Mouse (Mus musculus) induced T-regulatory cell, adult 2 months (primary cell): Measurements from ENCODE around the gene Gpcpd1.

Experiments
- DNase-seq: peaks from one replicate; pipeline ENCODE4 v3.0.0-alpha.2; 2012; ENCODE audit warnings: low read depth

The Gpcpd1 gene

DNA sequence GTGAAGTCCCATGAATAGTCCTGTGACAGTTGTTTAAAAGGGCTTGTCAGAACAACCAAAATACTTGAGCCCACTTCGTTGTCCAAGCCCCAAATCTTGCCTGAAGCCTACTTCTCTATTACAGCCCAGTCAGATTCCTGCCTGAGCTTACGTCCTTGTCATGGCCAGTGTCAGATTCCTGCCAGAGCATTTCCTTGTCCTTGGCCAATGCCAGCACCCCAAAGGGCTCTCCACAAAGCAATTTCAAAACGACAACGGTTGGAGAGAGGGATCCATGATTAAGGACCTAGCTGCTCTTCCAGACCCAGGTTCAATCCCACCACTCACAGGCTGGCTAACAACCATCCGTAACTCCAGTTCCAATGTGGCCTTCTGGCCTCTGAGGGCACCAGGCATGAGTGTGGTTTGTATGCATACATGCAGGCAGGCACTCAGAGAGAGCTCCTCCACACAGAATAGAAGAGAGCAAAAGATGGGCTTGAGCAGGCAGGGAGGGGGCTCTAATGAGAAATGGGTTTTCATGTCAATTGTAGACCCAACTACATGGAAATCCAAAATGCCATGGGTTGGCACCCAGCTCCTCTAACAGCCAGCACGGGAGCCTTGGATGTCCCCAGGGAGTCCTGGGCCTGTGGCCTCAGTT is 70.2 kb downstream of the Gpcpd1 start:
- DNase-seq: no peak

DNA sequence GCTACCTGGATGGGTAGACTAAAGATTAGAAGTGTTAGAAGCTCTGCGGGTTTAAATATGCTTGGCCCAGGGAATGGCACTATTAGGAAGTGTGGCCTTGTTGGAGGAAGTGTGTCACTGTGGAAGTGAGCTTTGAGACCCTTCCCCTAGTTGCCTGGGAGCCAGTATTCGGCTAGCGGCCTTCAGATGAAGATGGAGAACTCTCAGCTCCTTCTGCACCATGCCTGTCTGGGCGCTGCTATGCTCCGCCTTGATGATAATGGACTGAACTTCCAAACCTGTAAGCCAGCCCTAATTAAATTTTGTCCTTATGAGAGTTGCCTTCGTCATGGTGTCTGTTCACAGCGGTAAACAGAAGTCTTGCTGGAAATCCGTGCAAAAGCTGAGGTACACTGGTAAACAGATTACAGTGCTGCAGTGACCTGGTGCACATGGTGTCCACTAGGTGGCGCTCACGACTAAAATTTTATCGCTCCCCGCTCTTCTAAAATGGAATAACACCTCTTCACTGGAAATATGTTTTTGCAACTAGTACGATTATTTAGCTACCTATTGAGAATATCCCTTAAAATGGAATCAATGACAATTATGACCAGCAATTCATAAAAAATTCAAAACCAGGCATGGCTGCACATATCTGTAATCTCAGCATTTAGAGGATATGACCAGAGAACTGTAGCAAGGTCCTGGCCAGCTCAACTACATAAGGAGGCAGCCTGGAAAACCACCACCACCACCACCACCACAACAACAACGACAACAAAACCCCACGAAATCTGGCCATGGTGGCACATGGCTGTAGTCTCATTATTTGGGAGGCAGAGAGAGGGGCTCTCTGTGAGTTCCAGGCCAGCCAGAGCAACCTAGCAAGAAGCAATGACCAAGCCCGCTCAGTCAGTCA is 71.1 kb downstream of the Gpcpd1 start:
- peak; percentile 93 for DNase-seq

DNA sequence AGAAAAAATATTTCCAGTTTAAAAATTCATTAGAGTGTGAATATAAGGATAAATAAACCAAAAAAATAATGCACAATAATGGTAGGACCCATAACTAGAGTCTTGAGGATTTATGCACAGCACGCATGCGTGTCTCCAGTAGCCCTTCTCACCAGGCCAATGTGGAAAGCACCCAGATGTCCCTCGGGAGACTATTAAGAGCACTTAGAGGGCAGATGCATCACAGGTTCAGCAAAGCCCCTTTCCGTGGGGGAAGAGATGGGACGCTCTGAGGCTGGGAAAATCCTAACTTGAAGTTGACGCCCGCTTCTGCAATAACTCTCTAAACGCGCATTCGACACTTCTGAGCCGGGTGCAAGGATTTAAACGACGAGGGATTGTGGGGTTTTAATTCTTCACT is 71.9 kb downstream of the Gpcpd1 start:
- DNase-seq: no peak

DNA sequence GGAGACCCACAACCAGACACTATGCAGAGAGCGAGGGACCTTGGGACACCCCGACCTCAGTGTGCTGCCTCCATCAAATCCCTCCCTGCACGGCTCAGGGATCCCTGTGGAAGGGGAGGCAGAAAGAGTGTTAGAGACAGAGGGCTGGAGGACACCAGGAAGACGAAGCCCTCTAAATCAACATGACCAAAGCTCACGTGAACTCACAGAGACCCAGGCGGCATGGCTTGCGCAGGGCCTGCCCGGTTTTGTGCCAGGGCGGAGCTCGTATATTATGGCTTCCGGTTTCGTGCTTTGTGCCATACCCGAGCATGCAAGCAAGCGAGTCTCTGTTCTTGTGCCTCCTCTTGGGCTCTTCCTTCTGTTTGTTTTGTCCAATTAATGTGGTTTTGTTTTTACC is 72.5 kb downstream of the Gpcpd1 start:
- peak; percentile 43 for DNase-seq

DNA sequence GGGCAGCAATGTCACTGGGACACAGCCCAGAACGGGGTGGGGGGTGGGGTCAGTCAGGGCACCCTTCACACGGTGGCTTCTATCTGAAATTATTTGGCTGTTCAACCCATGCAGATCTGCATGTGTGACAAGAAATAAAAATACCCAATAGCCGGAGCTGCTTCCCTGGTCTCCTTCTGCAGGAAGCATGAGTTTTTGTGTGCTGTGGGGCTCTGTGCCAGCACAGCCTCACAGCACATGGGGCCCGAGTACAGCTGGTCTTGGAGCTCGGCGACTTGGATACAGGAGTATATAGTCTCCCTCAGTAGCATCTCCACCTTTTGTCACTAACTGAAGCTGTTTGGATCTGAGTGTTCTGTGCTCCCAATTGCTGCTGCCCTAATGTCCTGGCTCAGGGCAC is 73.2 kb downstream of the Gpcpd1 start:
- no peak for DNase-seq

DNA sequence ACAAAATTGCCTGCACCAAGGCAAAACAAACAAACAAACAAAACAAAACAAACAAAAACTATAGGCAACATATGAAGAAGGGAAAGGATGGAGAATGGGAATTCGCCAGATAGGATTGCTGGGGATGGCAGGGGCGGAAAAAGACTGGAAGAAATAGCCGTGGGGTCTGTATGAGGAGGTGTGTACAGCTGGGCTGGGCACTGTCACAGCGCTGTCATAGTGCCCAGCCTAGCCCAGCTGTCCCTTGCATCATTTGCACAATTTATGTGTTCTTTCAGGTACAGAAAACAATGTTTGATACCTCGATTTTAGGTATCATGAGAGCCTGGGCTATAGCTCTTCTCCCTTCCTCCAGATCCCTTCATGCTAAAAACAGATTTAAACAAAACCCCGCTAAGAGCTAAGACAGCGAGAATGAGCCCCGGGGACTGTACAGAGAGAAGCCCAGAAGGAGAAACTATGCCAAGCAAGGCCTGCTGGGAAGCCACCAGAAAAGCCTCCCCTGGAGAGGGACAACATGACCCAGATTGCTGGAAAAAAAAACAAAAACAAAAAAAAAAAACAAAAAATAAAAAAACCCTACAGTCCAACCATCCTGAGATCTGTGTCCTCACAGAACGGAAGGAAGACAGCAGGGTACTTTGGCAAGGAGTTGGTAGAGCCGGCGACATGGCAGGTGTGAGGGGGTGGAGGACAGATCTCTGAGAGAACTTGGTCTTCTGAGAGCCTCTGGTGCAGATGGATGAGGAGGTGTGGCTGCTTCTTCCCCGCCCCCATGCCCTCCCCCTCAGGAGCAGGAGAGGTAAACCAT is 74.0 kb downstream of the Gpcpd1 start:
- peak; percentile 66 for DNase-seq

DNA sequence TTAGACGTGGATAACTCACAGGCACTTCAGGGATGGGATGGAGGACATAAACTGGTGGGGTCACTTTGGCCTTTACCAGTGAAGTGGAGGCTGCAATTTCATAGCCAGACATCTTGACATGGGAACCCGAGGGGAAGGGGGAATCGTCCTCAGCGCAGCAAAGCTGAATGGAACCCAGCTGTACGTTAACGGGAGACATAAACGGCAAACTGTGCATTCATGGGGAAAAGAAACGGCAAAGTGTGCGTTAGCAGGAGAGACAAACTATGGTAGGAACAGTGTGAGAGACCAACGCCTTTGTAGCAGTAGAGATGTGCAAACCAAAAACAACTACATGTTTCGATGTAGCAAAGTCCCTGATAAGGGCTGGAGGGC is 74.6 kb downstream of the Gpcpd1 start:
- DNase-seq: peak; percentile 61

DNA sequence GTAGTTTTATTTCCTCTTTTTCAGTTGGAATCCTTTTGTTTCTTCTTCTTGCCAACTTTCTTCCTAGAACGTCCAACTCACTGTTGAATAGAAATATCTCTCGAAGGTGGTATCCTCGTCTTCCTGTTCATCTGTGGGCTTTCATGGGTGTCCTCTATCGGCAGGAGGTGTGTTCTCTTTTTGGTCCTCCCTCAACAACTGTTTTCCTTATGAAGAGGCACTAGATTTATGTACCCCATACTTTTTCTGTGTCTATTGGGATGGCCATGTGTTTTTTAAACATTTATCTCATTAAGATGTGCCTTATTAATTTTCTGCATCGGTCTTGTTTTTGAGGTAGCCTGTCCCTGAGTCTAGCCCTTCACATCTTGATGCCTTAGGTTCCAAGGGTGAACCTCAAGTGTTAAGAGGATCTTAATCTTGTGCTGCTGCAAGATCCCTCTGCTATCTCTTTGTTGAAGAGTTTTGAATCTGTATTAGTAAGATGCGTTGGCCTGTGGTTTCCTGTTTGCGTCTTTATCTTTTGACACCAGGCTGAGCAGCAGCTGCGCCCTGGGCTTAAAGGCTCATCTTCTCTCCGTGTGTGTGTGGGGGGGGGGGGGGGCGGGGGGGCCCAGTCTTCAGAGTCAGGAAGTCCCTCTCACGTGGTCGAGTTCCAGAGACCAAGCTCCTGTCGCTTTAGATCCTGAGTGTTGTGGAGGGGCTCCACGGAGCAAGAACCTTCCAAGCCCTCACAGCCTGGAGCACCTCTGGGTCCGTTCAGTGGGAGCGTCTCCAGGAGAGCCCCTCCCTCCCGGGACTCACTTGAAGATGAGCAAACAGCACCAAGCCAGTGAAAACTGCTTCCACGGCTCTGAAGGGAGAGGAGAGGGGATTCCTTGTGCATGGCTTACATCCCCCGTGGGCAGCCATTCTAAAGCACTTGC is 75.2 kb downstream of the Gpcpd1 start:
- peak; percentile 92 for DNase-seq

DNA sequence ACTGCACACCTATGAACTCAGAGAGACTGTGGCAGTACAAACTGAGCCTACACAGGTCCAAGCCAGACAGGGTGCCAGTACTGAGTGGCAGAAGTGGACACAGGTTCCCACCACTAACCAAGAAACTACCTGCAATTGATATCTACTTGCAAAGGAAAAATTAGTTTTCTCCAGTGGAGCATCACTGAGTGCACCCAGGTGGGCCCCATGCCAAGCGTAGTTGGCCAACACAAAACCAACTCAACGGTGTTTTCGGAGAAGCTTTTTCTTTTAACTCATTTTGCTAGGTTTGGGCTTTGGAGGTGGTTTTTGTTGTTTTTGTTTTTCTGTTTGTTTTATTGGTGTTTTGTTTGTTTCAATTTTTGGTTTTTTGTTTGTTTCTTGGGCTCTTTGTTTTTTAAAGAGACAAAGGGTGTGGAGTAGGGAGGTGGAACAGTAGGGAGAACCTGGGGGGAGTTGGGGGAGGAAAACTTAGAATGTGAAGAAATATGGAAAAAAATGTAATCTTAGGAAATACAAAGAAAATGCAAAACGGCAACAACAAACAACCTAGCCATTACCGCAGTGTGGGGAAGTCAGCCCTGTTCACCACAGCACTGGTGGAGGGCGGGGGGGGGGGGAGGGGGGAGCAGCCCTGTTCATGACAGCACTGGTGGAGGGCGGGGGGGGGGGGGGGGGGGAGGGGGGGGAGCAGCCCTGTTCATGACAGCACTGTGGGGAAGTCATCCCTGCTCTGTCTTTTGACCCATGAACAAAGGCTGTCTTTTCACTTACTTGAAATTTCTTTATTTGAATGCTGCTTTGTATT is 76.3 kb downstream of the Gpcpd1 start:
- peak; percentile 77 for DNase-seq

DNA sequence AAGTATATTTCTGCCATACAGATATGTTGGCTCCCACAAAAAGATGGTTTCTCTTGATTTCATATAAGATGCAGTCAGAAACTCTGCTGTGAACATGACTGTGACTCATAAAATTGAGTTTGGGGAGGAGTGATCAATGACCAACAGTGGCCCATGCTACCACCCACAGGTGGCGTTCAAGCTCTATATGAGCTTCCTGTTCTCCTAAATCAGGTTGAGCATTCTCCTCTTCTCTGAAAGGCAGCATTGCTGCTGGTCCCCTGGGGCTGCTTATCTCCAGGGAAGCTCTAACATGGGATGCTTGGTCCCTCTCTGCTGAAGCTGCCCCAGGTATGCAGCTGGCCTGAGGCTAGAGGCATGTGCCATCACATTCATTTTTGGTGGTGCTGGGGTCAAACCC is 77.8 kb downstream of the Gpcpd1 start:
- DNase-seq: no peak

DNA sequence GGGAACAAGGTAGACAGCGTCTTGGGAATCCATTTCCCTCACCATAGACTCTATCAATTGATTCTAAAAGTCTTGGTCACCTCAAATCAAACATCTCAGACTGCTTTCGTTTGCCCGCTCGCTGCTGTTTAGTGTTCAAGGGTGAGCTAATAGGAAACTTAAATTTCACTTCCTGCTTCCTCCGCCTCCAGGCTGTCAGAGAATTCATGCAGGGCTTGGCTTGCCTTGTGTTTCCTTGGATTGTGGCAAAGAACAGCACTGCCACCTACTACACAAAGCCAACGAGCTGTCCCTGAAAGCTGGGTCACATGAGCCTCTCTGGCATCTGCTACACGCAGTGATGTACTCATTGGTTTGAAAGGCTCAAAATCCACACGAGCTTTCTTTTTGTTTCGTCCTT is 78.3 kb downstream of the Gpcpd1 start:
- peak; percentile 86 for DNase-seq

DNA sequence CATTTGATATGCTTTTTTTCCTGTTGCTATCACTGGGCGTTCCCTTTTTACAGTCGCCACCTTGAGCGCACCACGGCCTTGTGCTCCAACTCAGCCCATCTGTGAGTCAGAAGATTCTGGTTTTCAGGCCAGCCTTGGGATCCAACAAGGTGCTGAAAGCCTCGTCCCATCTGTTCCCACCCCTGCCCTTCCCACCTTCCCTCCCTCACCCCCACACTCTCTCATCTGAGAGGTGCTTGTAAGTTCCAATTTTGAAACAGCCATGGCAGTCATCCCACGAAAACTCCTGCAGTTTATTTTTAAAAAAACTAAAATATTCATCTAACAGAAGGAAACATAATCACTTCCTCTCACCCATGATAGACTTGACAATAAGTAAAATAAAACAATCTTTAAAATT is 80.0 kb downstream of the Gpcpd1 start:
- DNase-seq: no peak

DNA sequence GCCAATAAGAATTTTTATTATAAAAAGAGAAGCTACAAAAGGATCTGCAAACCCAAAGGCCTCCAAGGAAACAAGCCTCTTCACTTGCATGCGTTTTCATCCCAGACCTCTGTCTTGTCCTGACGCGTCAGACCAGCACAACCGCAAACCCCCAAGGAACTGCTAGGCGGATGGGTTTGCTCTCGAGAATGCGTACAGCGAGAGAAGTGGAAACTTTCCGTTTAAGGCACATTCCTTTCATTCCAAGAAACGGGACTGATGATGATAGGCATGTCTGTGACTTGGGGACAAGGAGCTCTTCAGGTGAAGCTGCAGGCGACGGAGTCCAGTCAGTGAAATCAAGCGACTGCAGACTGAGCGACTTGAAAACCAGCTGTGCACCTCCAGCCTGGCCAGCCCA is 80.4 kb downstream of the Gpcpd1 start:
- DNase-seq: no peak

DNA sequence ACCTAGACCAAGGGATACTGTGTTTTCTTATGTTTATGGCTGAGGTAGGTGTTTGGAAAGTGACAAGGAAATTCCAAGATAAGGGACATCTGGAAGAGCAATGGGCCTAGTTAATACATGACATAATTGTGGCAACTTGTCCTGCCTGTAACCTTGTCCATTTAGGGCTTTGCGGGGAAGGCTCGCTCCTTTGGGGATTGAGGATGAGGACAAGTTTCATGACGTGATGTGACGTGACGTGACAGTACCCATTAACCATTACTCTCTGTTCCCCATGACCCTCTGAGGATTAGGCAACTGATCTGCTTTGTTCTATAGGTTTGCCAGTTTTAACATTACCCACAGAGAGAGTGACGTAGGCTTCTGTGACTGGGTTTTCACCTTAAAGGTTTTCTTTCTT is 81.7 kb downstream of the Gpcpd1 start:
- DNase-seq: no peak

DNA sequence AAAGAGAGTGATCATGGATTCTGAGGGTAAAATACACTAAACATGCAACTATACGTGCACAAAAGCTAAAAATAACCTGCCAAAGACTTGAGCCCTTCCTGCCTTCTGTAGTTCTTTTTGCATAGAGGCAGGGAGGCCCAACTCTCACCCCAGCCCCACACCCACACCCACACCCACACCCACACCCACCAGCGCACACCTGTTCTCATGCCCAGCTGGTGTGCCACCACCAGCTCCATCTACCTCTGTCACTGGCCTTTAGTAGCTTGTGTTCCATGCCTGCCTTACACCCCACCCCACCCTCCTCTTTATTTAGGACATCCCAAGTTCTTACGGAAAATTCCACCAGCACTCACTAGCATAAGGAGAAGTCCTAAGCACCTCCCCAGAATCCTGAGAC is 89.2 kb downstream of the Gpcpd1 start:
- DNase-seq: no peak

DNA sequence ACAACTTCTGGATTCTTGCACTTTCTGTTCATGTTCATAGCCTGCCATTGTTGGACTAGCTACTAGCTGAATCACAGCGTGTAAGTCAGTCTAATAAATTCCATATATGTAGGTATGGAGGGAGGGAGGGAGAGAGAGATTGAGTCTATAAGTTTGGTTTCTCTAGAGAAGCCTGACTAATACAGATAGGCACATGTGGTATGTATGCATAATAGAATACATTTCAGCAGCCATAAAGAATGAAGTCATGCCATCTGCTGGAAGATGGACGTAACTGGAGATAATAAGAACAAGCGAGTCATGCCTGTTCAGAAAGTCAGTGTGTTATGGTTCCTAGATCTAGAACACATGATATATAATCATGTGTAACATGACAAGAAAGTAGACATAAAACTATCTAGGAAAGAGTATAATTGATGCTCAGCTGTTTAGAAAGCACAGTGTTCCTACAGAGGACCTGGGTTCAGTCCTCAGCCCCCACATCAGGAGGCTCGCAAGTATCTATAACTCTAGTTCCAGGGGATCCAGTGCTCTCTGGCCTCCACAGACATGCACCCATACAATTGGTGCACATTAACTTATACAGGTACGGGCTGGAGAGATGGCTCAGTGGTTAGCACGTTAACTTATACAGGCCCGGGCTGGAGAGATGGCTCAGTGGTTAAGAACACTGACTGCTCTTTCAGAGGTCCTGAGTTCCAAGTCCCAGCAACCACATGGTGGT is 90.0 kb downstream of the Gpcpd1 start:
- peak; percentile 62 for DNase-seq

DNA sequence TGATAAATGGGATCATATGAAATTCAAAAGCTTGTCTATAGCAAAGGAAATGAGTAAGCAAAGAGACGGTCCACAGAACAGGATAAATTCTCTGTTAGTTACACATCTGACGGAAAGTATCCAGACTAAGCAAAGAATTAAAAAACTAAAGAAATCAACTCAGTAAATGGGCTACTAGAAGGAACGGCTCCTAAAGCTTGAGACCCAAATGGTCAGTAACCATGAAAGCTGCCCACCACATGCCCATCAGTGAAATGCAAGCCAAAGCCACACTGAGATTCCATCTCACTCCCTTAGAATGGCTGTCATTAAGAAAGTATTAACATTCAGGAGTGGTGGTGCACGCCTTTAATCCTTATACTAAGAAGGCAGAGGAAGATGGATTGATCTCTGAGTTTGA is 94.3 kb downstream of the Gpcpd1 start:
- DNase-seq: no peak

DNA sequence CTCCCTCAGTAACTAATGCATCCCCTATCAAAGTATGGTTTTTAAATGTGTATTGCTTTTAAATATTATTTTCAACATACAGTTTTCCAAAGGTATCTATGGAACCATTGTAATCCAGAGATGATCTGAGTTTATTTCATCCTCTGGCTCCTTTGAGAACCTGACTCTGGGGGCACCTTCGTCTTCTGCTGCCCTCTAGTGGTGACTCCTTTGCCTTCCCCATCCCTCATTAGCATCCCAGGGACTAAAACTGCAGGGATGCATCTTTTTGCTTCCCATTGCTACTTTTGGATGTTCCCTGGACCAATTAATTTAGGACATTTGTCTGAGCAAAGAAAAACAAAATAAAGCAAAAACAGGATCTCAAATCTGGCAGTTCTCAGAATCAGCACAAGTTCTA is 102.1 kb downstream of the Gpcpd1 start:
- peak; percentile 71 for DNase-seq

DNA sequence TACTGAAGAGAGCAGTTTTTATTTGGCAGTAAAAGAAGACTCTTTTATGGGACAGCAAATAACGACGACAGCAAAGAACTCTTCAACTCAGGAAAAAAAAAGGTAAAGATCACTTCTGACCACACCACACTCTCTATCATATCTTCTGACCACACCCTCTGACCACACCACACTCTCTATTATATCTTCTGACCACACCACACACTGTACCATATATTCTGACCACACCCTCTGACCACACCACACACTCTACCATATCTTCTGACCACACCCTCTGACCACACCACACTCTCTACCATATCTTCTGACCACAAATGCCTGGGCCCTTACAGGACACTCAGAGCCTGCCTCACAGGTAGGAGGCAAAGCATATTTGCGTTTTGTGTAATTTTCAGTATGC is 106.0 kb downstream of the Gpcpd1 start:
- DNase-seq: no peak
